Mouse (Mus musculus): Measurements from ENCODE around the gene Cbr2.
"Not testable (repeated sequence)": the region's sequence is repeated elsewhere in the genome, so short reads cannot be mapped to it uniquely, and the experiment has no call there.

Cbr2 gene

GRCm38 (mm10) chr11:120731858-120732680 is at the start of gene Cbr2:
TSS of gene Cbr2 (minus strand) at chr11:120732114.
- no peak for DNase-seq (ENCODE audit: low spot score)

DNA sequence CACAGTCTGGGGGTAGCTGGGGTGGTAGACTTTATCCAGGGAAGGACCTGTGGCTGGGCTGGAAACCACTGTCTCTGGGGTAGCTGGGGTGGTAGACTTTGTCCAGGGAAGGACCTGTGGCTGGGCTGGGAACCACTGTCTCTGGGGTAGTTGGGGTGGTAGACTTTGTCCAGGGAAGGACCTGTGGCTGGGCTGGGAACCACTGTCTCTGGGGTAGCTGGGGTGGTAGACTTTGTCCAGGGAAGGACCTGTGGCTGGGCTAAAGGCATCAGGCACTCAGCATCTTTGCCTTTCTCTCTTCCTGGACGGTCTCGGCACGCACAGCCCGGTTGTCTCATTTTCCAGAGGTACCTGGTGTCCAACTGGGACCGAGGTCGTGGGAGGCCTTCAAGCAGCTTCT is 49.4 kb upstream of the Cbr2 start:
- not testable (repeated sequence) for DNase-seq (ENCODE audit: low spot score)

DNA sequence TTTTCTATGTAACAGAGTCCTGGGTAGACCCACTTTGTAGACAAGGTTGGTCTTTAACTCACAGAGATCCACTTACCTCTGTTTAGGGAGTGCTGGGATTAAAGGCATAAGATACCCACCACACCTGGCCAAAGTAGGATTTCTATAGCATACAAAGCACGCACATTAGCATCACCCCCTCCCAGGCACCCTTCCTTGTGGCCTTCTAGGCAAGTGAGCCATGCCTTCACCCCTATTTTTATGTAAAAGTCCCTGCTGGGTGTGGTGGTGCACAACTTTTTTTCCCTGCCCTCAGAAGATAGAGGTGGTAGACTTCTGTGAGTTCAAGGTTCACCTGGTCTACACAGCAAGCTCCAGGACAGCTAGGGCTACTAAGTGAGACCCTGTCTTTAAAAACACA is 48.0 kb upstream of the Cbr2 start:
- DNase-seq (ENCODE audit: low spot score): no peak

GRCm38 (mm10) chr11:120777123-120777522 is 45.2 kb upstream of the Cbr2 start:
- DNase-seq (ENCODE audit: low spot score): no peak

GRCm38 (mm10) chr11:120775774-120776469 is 44.0 kb upstream of the Cbr2 start:
- peak; percentile 98 for DNase-seq (ENCODE audit: low spot score)

DNA sequence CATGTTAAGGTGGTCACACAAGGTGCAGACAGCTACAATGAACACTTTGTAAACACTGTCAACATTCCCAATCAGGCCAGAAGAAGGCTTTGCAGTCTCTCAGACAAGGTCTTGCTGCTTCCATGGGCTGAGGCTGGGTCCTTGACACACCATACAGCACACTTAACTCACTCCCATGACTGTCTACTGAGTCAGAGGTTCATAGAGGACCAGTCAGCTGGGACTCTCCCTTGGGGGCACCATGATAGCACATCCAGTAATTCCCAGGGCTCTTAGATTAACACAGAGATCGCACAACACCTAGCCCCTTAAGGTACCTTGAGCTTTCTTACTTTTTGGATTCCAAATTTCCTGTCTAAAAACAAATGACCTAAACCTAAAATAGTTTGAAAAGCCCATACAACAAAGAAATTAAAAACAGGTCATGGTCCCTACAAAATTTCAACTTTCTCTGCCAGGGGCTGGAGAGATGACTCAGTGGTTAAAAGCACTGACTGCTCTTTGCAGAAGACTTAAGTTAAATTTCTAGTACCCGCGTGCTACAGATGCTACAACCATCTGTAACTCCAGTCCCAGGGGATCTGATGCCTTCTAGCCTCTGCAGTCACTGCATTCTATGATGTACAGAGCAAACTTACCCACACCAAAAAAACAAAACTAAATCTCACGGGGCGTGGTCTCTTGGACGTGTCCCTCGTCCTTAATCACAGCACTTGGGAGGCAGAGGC is 41.7 kb upstream of the Cbr2 start:
- DNase-seq (ENCODE audit: low spot score): no peak

- no peak for DNase-seq (ENCODE audit: low spot score)
Measured at GRCm38 (mm10) chr11:120772749-120773148, 40.8 kb upstream of the Cbr2 start.

DNA sequence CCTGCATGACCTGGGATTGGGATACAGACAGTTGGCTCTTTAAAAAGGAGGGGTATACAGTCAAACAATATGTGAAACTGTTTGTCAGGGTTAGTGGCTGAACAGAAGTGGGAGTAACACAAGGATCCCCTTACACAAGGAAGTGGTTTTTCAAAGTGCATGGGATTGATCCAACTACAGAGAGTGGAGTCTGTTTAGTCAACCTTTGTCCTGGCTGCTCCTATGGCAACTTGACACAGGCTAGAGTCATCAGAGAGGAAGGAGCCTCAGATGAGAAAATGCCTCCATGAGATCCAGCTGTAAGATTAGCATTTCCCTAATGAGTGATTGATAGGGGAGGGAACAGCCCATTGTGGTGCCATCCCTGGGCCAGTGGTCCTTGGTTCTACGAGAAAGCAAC is 36.3 kb upstream of the Cbr2 start:
- DNase-seq (ENCODE audit: low spot score): no peak

DNA sequence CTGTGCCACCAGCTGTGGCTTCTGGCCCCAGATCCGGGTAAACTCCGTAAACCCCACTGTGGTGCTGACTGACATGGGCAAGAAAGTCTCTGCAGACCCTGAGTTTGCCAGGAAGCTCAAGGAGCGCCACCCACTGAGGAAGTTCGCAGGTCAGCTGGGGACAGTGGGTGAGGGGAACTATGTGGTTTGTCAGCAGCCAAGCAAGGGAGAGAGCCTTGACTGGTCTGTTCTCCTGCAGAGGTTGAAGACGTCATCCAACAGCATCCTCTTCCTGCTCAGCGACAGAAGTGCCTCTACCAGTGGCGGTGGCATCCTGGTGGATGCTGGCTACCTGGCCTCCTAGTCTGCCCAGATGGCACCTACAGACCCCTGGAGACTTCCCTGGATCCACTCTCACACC is 35.1 kb upstream of the Cbr2 start:
- DNase-seq (ENCODE audit: low spot score): not testable (repeated sequence)

- not testable (repeated sequence) for DNase-seq (ENCODE audit: low spot score)
Measured at GRCm38 (mm10) chr11:120763121-120763999, 31.4 kb upstream of the Cbr2 start.

DNA sequence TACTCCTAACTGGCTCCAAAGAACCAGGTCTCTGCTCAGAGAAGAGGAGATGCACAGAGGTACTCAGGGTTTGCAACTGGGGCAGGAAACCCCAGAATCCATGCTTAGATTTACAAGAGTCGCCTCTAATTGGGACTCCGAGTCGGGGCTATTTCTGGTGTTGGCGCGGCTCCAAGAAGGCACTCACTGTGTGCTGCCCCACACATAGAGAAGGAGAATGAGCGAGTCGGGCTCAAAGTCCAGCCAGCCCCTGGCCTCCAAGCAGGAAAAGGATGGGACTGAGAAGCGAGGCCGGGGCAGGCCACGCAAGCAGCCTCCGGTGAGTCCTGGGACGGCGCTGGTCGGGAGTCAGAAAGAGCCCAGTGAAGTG is 30.7 kb upstream of the Cbr2 start, which contains the start of gene Hmga1b:
Gene Hmga1b, plus strand, starts transcription at position 123 of the 370 bp plus-strand sequence.
- DNase-seq (ENCODE audit: low spot score): not testable (repeated sequence)

- no peak for DNase-seq (ENCODE audit: low spot score)
Measured at GRCm38 (mm10) chr11:120761811-120762671, 30.1 kb upstream of the Cbr2 start.

- DNase-seq (ENCODE audit: low spot score): no peak
Measured at GRCm38 (mm10) chr11:120760236-120760635, 28.3 kb upstream of the Cbr2 start.

GRCm38 (mm10) chr11:120751606-120752005 is 19.7 kb upstream of the Cbr2 start:
- DNase-seq (ENCODE audit: low spot score): no peak

DNA sequence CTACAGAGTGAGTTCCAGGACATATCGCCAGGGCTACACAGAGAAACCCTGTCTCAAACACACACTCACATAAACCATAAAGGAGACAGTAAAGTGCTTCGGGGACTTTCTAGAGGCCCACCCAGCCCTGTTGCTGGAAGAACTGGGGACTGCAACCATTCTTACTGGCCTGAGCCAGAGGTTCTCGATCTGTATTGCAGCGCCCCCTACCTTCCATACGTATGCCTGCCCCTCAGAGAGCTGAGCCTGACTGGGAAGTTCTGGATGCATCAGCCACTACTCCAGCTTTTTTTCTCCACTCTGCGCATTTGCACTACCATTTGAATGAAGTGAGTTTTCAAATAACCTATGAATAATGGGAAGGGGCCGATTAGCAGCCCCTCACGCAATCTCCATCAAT is 17.5 kb upstream of the Cbr2 start:
- no peak for DNase-seq (ENCODE audit: low spot score)

- no peak for DNase-seq (ENCODE audit: low spot score)
Measured at GRCm38 (mm10) chr11:120747974-120748373, 16.1 kb upstream of the Cbr2 start.

DNA sequence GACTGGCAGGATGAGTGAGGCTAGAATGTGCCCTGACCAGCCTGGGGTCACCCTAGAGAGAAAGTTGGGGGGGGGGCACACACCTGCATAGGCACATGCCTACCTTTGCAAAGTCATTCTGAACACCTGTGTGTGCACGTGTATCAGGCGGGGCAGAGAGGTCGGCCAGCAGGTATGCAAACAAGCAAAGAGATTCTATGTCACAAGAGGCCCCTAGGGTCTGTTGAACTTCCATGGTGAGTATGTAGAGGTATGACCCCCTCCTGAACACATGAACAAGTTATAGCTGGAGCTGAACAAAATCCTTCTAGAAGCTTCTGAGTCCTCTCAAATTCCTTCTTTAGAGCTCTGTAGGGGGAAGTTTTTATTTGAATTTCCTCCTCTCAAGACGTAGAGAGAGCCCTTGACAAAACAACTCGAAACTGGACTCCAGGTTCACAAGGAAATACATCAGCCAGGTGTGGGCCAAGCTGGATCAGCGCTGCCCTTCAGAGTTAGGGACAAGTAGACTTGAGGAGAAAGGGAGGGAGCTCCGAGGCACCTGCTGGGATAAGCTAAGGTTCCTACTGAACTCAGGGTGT is 12.3 kb upstream of the Cbr2 start:
- DNase-seq (ENCODE audit: low spot score): no peak

- no peak for DNase-seq (ENCODE audit: low spot score)
Measured at GRCm38 (mm10) chr11:120740981-120741380, 9.1 kb upstream of the Cbr2 start.

- no peak for DNase-seq (ENCODE audit: low spot score)
Measured at GRCm38 (mm10) chr11:120736424-120736823, 4.5 kb upstream of the Cbr2 start.

GRCm38 (mm10) chr11:120733521-120733920 is 1.6 kb upstream of the Cbr2 start:
- DNase-seq (ENCODE audit: low spot score): no peak

Measured in ovary, postnatal 14 days (tissue).